Mouse (Mus musculus) adrenal gland, postnatal 10 days (tissue): ENCODE measurements around the gene Ston1. TPM values are rescaled to one million over a fixed set of nuclear protein-coding genes. Genes with fewer than 3 reads are reported as not detected.

Source experiments
- DNase-seq: peaks from one replicate; pipeline ENCODE4 v3.0.0; 2021; ENCODE audit warnings: mixed read lengths
- total RNA-seq, 2 experiments: library from RNA; stranded (reverse); gene quantifications; 2 replicates each; pipeline ENCODE4 v1.2.3; 2021

The Ston1 gene
- total RNA-seq, 2 experiments from 2014 or later, result 25.0 to 25.1 TPM

GRCm38 (mm10) chr17:88675310-88676309 is 78.1 kb downstream of the Ston1 start:
- no peak for DNase-seq

GRCm38 (mm10) chr17:88688226-88688625 is 90.7 kb downstream of the Ston1 start:
- DNase-seq, result peak; percentile 22

GRCm38 (mm10) chr17:88696656-88697333 is 99.3 kb downstream of the Ston1 start:
- no peak for DNase-seq

GRCm38 (mm10) chr17:88700901-88701300 is 103.4 kb downstream of the Ston1 start:
- DNase-seq, result no peak

DNA sequence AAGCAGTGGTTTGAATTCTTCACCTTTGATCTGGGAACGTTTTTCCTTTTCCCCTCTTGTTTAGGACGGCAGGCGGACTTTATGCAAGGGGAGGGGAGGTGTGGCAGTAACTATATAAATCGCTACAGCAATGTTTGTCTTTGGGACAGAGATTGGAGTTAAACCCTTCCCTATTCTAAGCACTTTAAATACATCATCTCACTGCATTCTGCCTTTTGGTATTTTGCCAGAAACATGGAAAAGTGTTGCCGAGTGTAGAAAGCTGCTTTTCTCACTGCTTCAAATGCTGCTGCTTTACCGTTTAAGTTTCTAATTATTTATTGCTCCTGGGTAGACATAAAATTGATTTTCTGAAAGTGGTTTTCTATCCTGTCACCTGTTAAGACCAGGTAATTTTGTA is 104.9 kb downstream of the Ston1 start:
- no peak for DNase-seq

DNA sequence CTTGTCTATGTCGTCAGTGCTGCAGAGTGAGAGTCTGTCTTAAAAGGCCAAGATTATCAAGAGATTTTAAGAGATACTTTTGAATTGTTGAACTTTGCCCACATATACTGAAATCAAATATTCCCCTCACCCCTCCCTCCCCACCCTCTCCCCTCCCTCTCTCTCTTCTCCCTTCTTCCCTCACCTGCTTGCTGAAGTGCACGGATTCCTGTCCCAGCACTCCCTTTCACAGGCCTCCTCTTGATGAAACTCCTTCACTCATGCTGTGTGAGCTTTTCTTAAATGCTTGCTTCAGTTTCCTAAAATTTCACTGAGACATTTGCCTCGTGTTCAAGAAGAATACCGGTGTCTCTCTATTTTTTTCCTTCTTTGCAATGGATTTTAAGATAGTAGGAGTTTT is 105.6 kb downstream of the Ston1 start:
- no peak for DNase-seq

DNA sequence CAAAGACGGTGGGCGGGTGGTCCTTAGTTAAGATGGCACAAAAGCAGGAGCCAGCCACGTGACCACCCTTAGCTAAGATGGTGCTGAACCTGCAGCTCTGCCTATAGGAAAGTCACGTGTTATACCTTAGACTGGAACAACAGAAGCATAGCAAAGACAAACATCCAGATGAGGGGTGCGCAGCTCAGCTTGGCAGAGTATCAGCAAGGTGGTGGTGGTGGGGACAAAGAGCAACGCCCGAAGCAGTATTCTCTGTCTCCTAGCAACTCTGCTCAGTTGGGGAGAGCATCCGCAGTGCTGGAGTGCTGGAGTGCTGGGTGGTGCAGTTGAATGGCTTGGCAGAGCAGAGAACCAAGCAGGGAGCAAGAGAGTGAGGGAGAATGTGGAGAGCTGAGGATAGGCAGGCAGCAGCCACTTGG is 108.8 kb downstream of the Ston1 start:
- no peak for DNase-seq

Other genes starting within 250 kb of the Ston1 start
- gene Foxn2, start 157.0 kb upstream of the Ston1 start, total RNA-seq, result 10 to 100 TPM; 21.8 to 27.0 TPM
- gene Ppp1r21, start 67.6 kb upstream of the Ston1 start, total RNA-seq, result 10 to 100 TPM; 30.9 to 31.1 TPM
- gene Gtf2a1l, start 71.0 kb downstream of the Ston1 start, total RNA-seq, result not detected
- gene Lhcgr, start 194.3 kb downstream of the Ston1 start, total RNA-seq, result under 1 TPM in 1 of 2 experiments, not detected in 1; 0.18 TPM